Mouse (Mus musculus): Measurements from ENCODE around the gene Larp4. TPM values are rescaled to one million over a fixed set of nuclear protein-coding genes. Genes with fewer than 3 reads are reported as not detected.
"Not testable (repeated sequence)": the region's sequence is repeated elsewhere in the genome, so short reads cannot be mapped to it uniquely, and the experiment has no call there.

Larp4 gene
- total RNA-seq (2021), result 10 to 100 TPM; 76.8 to 80.8 TPM
- long read RNA-seq, experiment 1, full-length matches to known transcripts, result 2 of 18 reads
- long read RNA-seq, experiment 1, partial matches to known transcripts, result 6 of 18 reads
- long read RNA-seq, experiment 1, other reads (novel, unspliced or antisense), result 10 of 18 reads
- long read RNA-seq, experiment 2, full-length matches to known transcripts, result 4 of 14 reads
- long read RNA-seq, experiment 2, partial matches to known transcripts, result 3 of 14 reads
- long read RNA-seq, experiment 2, other reads (novel, unspliced or antisense), result 7 of 14 reads

DNA sequence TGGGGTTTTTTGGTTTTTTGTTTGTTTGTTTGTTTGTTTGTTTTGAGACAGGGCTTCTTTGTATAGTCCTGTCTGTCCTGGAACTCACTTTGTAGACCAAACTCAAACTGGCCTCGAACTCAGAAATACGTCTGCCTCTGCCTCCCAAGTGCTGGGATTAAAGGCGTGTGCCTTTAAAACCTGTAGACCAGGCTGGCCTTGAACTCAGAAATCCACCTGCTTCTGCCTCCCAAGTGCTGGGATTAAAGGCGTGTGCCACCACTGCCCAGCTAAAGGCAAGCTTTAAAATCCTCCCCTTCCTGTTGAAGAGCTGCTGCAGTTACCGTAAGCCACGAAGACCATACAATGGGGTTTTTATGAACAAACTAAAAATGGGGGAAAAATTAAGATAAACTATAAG is at the start of gene Larp4:
Larp4 (plus strand) TSS at position 301 of the 400 bp plus-strand sequence.
- not testable (repeated sequence) for DNase-seq (ENCODE audit: low spot score in 2 of 2)

DNA sequence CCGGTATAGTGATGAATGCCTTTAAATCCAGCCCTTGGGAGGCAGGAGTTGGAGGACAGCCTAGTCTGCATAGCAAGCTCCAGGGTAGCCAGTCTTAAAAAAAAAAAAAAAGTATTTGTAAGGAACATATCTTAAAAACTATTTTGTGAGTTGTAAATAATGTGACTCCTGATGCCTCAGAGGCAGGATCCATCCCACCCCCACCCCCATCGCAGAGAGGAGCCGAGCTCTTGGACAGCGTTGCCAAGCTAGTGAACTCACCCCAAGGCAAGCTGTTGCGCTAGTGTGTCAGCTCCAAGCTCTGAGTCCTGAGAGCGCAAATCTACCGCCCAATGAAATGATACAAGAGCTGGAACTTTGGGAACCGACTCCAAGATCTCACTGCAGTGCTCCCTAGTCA is 38.6 kb upstream of the Larp4 start:
- no peak for DNase-seq (ENCODE audit: low spot score in 2 of 2)

DNA sequence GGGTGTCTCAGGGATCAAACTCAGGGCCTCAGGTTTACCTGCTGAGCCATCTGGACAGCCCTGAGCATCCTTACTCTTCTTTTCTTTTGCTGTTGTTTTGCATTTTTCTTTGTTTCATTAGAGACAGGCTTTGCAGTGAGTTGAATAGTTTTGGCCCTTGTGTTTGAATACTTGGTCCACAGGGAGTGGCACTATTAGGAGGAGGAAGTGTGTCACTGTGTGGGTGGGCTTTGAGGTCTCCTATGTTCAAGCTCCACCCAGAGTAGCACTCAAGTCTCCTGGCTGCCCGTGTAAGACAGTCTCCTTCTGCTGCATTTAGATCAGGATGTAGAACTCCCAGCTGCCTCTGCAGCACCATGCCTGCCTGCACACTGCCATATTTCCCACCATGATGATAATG is 35.4 kb upstream of the Larp4 start:
- DNase-seq (ENCODE audit: low spot score in 2 of 2), result no peak

DNA sequence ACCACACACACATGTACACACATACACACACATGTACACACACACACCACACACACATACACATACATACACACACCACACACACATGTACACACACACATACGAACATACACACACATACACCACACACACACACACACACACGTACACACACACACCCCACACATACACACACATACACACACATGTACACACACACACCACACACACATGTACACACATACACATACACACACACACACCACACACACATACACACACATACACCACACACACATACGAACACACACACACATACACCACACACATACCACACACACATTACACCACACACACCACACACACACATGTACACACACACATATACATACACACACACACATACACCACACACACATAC is 33.2 kb upstream of the Larp4 start:
- no peak for DNase-seq (ENCODE audit: low spot score in 2 of 2)

DNA sequence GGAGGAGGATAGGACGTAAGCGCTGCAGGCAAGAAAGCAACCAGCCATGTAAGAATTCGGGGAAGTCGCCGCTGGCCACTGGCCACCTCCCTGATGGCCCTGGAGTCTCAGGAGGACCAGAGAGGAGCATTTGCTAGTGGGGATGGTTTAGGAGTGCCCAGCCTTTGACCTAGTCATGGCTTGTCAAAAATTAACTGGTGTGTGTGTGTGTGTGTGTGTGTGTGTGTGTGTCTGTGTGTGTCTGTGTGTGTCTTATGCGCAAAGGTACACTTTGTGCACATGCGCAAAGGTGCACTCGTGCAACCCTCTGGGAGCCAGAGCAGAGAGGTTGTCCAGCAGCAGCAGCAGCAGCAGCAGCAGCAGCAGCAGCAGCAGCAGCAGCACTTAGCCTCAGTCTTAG is 32.0 kb upstream of the Larp4 start:
- DNase-seq (ENCODE audit: low spot score in 2 of 2), result no peak

DNA sequence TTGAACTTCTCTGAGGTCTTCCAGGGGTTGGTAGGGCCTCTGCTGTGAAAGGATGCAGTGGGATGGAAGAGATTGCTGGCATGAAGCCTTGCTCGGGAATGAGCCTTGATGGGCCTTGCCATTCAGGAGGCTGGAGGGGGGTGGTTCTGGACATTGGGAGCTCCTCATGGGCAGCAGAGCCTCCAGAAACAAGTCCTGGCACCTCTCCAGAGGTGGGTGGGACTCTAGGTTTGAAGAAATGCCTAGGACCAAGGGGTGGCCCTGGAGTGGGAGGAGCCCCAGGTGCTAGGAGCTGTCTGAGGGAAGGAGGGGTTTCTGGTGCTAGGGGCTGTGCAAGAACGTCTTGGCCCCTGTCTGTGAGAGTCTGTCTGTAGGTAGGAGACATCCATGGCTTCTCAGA is 29.4 kb upstream of the Larp4 start:
- DNase-seq (ENCODE audit: low spot score in 2 of 2), result no peak

DNA sequence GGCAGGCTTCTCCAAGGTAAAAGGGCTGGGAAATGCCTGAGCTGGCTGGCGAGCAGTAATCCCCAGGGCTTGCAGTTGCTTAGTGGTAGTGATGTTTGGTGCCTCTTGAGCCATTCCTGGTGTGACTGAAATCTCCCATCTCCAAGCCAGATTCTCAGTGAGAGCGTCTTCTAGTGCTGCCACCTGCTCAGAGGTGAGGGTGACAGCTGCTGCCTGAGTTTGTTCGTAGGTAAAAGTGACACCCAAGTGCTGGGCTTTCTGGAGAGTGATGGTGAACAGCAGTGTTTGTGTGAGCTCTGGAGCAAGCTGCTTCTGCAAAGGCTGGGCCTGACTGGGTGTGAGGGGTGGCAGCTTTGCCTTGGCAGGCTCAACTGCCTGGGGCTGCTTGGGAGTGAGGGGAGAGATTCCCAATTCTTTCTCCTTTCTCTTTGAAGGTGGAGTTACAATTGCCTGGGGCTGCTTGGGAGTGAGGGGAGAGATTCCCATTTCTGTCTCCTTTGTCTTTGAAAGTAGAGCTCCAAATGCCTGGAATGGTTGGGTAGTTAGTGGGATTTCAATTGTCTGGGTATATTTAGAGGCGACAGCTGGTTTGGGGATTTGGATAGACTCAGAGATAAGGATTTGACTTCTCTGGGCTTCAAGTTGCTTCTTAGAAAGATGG is 28.8 kb upstream of the Larp4 start:
- no peak for DNase-seq (ENCODE audit: low spot score in 2 of 2)

DNA sequence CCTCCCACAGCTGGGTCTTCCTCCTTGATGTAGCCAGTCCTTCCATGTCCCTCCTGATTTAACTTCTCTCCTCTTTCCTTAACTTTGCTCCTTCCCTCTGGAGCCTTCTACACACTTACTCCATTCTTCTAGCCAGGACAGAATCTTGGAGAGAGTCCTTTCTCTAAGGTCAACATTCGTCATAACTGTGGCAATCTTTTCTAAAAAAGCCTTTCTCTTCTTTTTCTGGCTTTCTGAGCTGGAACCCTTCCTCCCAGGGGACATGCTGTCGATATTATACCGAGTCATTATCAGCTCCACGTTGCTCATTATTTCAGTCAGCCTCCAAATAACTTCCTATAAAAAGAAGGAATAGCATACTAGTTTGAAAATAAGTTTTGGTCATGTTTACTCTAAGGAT is 14.5 kb upstream of the Larp4 start:
- DNase-seq (ENCODE audit: low spot score in 2 of 2), result no peak

DNA sequence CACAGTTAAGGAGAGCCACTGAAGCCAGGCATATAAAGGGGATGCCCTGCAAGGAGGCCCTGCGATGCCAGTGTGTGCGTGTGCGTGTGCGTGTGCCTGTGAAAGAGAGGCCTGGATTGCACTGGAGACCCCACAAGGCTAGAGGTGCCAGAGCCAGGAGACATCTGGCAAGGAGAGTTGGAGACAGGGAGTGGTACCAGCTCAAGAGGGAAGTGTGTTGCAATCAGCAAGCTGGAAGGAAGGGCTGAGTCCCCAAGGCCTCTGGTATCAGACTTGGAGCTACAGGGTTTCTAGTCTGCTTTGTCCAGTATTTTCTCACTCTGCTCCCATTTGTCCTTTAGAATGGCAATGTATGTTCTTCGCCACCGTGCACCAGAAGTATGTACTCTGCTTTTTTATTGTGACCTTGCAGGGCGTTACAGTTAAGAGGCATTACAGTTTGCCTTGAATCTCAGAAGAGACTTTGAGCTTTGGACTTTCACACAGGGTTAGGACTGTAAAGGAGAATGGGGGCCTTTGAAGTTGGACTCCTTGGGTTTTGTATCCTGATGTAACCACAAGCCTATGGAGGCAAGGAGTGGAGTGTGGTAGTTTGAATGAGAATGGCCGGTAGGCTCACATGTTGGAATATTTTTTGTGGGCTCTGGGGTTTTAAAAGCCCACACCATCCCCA is 4.6 kb upstream of the Larp4 start:
- no peak for DNase-seq (ENCODE audit: low spot score in 2 of 2)

DNA sequence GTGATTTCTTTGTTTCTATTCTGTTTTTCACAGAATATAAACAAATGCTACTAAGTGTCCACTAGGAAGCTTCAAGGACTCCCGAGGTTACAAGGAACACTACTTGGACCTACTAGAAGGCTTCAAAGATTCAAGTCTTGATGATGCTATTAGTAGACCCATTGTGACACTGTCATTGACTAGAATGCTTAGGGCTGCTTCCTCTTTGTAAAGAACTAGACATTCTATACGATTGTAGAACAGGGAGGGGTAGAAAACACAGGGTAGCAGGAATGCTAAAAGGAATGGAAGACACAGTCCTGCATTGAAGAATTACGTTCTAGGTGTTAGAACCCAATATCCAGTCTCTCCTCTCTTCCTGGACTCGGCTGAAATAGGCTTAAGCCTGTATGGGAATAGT is 2.9 kb upstream of the Larp4 start, which contains the start of gene Fam186a:
Fam186a (minus strand) TSS at position 101 of the 400 bp plus-strand sequence.
- DNase-seq (ENCODE audit: low spot score in 2 of 2), result no peak

DNA sequence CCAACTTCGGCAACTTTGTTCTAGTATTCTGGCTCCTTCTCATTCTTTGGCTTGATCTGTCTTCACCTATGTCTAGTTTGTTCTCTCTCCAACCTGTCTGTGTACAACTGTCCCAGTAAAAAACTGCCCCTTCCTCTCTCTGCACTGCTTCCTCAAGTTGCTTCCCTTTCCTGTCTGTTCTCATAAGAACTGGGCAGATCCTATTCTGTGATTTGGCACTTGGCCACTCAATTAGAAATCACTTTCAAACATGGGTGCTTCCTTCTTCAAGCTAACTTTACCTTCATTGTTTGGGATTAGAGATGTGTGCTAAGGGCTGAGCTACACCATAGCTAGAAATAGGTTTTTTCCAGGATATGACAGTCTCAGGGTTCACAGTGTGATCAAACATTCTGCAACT is 741 bp downstream of the Larp4 start:
- no peak for DNase-seq (ENCODE audit: low spot score in 2 of 2)

DNA sequence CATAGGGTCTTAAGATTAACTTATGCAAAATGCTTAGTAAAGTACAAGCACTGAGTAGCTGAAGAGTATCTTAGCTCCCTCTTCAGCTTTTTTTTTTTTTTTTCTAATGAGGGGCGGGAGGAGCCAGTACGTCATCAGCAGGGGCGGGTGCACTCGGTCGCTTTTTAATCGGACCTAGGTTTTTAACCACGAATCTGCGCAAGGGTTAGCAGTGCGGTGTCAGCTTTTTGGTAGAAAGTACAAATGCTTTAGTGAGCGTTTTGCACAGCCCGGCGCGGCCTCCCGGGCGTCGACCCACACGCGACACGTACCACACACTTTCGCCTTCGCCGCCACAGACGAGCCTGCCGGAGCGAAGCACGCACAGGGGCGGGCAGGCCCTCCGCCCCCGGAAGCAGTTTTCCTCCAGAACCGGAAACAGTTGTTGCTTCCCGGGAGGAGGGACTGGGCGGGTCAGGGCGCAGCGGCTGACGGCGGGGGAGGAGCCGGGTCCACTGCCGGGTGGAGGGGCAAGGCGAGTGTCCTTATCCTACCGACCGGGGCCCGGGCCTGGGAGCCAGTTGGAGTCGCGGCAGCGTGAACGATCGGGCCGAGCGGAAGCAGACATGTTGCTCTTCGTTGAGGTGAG is 2.6 kb downstream of the Larp4 start:
- peak; percentile 92 to 93 for DNase-seq (ENCODE audit: low spot score in 2 of 2)

DNA sequence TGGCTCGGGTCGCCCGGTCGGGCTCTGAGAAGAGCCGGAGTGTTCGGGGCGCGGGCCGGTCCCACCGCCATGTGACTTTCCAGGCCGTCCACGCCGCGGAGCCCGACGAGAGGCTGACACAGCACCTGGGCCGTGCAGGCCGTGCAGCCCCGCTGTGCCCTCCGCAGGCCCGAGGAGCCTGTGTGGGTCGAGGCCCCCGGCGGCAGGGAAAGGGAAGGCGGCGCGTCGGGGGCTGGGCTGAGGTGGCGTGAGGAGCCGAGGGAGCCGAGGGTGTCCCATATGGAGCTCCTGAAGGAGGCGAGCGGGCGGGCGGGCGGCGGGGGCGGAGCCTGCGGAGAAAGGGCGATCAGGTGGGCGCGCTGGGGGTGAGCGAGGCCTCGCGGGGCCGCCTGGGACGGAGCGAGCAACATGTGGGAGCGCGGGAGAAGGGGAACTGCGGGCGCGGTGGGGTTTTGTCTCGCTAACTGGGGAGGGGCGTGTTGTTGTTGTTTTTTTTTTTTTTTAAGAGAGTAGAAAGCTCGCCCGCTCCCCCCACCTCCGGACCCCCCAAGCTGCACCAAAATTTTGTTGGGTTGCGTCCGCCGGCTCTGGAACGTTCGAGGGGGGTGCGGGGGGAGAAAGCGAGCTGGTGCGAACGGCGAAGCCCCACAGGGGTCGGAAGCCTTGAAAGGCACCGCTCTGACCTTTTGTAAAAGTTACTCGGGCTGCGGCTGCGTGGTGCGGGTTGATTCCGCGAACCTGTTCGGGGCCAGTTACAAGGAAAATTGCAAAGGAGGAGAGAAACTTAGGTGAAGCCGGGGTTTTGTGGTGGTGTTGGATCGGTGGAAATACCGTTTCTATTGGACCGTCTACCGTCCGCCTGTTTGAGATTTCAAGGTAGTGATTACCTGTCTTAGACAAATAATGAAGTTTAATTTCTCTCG is 3.4 kb downstream of the Larp4 start:
- peak; percentile 33 to 41 for DNase-seq (ENCODE audit: low spot score in 2 of 2)

DNA sequence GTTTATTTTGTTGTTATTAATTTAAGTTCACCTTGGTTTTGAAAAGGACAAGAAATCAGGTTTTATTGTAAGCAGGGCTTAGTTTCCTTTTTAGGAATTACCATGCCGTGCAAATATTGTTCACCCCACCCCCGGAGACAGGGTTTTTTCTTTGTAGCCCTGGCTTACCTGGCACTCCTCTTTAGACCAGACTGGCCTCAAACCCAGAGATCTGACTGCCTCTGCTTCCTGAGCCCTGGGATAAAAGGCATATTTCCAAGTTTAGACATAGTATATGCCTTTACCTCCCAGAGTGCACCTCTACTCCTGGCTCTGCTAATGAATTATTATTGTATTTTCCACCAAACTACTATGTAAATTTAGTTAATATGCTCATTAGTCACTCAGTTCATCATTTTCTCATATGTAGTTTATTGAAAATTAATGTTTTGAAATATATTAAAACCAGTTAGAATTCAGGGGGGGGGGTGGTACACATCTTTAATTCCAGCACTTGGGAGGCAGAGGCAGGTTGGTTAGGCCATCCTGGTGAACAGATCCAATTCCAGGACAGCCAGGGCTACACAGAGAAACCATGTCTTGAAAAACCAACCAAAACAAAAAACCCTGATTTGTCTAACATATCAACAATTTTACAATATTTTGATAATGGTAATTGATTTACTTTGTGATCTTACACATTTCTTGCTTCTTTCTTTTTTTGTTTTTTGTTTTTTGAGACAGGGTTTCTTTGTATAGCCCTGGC is 4.8 kb downstream of the Larp4 start:
- no peak for DNase-seq (ENCODE audit: low spot score in 2 of 2)

DNA sequence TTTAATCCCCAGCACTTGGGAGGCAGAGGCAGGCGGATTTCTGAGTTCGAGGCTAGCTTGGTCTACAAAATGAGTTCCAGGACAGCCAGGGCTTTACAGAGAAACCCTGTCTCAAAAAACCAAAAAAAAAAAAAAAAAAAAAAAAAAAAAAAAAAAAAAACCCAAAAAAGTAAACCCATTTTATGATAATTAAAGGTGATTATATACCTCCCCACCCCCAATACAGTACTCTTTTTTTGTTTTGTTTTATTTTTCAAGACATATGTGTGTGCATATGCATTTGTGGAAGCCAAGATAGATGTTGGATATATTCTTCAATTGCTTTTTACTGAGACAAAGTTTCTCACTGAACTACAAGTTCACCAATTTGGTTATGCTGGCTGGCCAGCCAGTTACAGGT is 6.3 kb downstream of the Larp4 start:
- not testable (repeated sequence) for DNase-seq (ENCODE audit: low spot score in 2 of 2)

DNA sequence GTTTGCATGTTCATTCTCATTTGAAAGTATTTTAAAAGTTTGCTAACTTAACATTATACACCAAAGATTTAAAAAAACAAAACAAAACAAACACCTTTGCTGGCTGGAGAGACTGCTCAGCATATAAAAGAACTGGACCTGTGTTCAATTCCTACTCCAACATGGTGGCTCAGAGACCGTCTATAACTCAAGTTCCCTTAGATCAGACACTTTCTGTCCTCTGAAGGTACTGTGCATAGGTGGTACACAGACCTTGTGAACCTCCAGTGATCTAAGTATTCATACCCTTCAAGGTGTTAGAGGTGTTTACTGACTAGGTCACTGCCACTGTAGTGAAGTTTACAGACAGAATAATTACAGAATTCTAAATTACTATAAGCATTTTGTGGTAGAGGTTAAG is 9.4 kb downstream of the Larp4 start:
- DNase-seq (ENCODE audit: low spot score in 2 of 2), result no peak

DNA sequence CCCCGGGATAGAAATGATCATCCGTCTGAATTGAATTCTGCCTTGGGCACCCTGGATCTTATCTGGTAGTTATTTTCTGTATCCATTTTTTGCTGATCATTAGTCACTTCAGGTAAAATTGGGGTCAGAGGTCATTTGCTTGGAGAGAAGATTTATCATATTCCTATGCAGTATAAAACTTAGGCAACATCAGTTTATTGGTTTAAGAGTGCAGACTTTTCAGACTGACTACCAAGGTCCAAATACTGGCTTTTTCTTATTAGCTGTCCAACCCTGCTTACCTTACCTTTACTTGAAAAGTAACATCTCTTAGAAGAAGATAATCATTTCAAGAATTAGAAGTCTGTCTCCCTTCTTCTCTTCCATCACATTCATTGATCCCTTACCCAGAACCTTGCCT is 9.8 kb downstream of the Larp4 start:
- no peak for DNase-seq (ENCODE audit: low spot score in 2 of 2)

DNA sequence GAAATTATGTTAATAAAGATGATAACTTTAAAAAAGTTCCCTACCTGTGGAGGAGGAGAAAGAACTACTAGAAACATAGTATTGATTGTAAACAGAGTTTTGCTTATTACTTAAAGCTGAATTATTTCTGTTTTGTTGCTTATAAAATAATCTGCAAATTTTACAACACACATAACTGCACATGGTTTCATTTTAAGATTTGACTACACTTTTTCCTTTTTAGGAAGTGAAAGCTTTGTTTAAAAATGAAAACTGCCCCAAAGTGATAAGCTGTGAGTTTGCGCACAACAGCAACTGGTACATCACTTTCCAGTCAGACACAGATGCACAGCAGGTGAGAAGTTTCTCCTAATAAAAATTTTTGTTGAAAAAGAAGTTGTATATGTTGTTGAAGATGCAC is 23.2 kb downstream of the Larp4 start:
- no peak for DNase-seq (ENCODE audit: low spot score in 2 of 2)

DNA sequence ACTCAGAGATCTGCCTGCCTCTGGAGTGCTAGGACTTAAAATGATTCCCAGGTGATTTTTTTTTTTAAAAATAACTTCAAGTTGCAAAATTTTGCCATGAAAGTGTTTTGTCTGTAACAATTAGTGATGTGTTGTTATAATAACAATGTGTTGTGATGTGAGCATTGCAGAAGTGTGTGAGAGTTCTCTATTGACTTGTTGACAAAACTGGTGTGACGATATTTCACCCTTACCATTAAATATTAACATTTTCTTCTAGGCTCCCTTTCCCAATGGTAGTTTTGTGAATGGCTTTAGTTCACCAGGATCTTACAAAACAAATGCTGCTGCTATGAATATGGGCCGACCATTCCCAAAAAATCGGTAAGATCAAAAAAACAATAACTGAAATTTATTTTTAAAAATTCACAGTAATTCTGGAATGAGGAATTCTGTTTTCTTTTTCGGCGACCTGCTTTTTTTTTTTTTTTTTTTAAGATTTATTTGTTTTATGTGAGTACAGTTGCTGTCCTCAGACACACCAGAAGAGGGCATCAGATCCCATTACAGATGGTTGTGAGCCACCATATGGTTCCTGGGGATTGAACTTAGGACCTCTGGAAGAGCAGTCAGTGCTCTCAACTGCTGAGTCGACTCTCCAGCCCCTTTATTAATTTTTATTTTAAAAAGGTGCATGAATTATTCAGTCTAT is 27.4 kb downstream of the Larp4 start:
- no peak for DNase-seq (ENCODE audit: low spot score in 2 of 2)

DNA sequence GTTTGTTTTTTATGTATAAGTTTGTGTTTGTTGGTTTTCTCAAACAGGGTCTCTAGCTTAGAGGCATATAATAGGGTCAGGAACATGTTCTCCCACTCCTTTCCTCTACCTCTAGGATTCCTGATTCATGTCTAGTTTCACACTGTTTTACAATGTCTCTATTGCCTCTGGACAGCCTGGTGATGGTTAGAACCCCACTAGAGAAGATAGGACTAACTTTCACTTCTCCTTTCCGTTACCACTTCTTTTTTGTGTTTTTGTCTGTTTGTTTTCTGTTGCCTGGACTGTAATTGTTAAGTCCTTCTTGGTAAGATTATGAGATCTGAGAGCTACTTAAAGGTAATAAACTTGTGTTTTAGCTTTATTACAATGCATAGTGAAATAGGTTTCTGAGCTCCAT is 29.5 kb downstream of the Larp4 start:
- DNase-seq (ENCODE audit: low spot score in 2 of 2), result no peak
